Mouse (Mus musculus) lung, embryonic 16.5 days (tissue): ENCODE data around the gene Padi4. TPM values are rescaled to one million over a fixed set of nuclear protein-coding genes. Genes with fewer than 3 reads are reported as not detected.

Experiments used
- ATAC-seq: fragments of 200-750 bp; cut with Nextera tagmentation; 2 replicates; pipeline ENCODE4 v1.8.0; 2017; ENCODE audit warnings: low read depth, mild to moderate bottlenecking, moderate library complexity
- H3K27ac ChIP-seq: fragments of 300-500 bp; sonication (generic); 2 replicates; pipeline ENCODE4 v1.5.1; 2014; ENCODE audit warnings: mild to moderate bottlenecking, control low read depth, low read length
- H3K27me3 ChIP-seq: fragments of 300-500 bp; sonication (generic); 2 replicates; pipeline ENCODE4 v1.6.1; 2014; ENCODE audit warnings: low read depth, low read length, mixed read lengths; ENCODE audit not compliant: control insufficient read depth, insufficient read depth
- H3K36me3 ChIP-seq: fragments of 300-500 bp; sonication (generic); 2 replicates; pipeline ENCODE4 v1.6.1; 2014; ENCODE audit warnings: low read length; ENCODE audit not compliant: control insufficient read depth, insufficient read depth
- H3K4me1 ChIP-seq: fragments of 300-500 bp; sonication (generic); replicated peaks from 2 replicates; pipeline ENCODE4 v1.6.1; 2014; ENCODE audit warnings: low read length, mixed read lengths; ENCODE audit not compliant: control insufficient read depth, insufficient read depth
- H3K4me2 ChIP-seq: fragments of 300-500 bp; sonication (generic); 2 replicates; pipeline ENCODE4 v1.6.1; 2014; ENCODE audit warnings: low read depth, low read length, control low read depth
- H3K4me3 ChIP-seq: fragments of 300-500 bp; sonication (generic); 2 replicates; pipeline ENCODE4 v1.5.1; 2014; ENCODE audit warnings: mild to moderate bottlenecking, low read length, control low read depth
- H3K9ac ChIP-seq: fragments of 300-500 bp; sonication (generic); 2 replicates; pipeline ENCODE4 v1.6.1; 2014; ENCODE audit warnings: low read length, control low read depth
- H3K9me3 ChIP-seq: fragments of 300-500 bp; sonication (generic); 2 replicates; pipeline ENCODE4 v1.6.1; 2016; ENCODE audit warnings: low read length; ENCODE audit not compliant: control insufficient read depth
- WGBS: fragments of 180-500 bp; shearing (Covaris S2); extraction: QIAGEN DNeasy Blood & Tissue Kit; methylation state at CpG from one replicate; pipeline ENCODE4 v1.1.7; 2014; 5-methylcytosine and 5-hydroxymethylcytosine counted together
- polyA plus RNA-seq: library from polyadenylated mRNA; unstranded; fragments of >200 nt; fragmentation: Nextera tagmentation; extraction: Ambion mirVana; gene quantifications from 2 replicates; pipeline ENCODE4 v1.2.1, GENCODE M21; 2015

Gene Padi4
- polyA plus RNA-seq, 1 experiment from 2014 or later = 1.8 TPM

DNA sequence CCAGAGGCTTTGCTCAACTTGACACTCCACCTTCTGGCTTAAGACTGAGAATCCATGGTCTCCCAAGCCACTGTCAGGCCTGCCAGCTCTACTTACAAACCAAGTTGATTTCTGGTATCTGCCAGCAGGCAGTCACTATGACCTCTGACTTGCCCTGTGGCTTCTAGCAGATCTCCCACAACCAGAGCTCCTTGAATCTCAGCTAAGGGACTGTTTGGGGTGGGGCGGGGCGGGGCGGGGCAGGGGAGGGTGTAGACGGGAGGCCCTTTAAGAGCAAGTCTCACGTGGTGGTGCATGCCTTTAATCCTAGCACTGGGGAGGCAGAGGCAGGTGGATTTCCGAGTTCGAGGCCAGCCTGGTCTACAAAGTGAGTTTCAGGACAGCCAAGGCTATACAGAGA, 41.2 kb downstream of the Padi4 start:
- Histone ChIP-seq H3K36me3 (no peaks in the 10 kb centered on the region), H3K4me2 (no peak overlapping the region), H3K4me1 (no peaks in the 10 kb centered on the region), H3K9me3 (no peaks in the 10 kb centered on the region), H3K27me3 (no peaks in the 10 kb centered on the region), H3K4me3 (no peak overlapping the region), H3K9ac (no peak overlapping the region), H3K27ac (no peak overlapping the region)
- ATAC-seq = no peak
- 59% methylated on average over 7 of the region's 7 CpGs for WGBS

DNA sequence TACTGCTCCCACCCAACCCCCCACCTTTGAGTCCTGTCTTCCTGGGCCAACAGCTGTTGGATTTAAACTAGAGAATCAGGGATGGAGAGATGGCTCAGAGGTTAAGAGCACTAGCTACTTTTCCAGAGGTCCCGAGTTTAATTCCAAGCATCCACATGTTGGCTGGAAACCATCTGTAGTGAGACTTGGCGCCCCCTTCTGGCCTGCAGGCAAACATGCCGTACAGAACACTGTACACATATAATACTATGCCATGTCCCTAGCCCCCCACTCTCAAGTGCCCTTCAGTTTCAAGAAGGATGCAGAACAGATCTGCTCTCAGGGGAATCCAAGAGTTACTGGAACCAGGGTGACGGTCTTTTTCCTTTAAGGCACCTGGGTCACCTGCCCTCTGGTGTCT, 42.4 kb downstream of the Padi4 start:
- Histone ChIP-seq H3K4me3 (no peak overlapping the region), H3K27ac (no peak overlapping the region), H3K36me3 (no peaks in the 10 kb centered on the region), H3K9me3 (no peaks in the 10 kb centered on the region), H3K4me2 (no peak overlapping the region), H3K27me3 (no peaks in the 10 kb centered on the region), H3K9ac (no peak overlapping the region), H3K4me1 (no peaks in the 10 kb centered on the region)
- ATAC-seq = no peak
- 68% methylated on average over 4 of the region's 4 CpGs for WGBS

DNA sequence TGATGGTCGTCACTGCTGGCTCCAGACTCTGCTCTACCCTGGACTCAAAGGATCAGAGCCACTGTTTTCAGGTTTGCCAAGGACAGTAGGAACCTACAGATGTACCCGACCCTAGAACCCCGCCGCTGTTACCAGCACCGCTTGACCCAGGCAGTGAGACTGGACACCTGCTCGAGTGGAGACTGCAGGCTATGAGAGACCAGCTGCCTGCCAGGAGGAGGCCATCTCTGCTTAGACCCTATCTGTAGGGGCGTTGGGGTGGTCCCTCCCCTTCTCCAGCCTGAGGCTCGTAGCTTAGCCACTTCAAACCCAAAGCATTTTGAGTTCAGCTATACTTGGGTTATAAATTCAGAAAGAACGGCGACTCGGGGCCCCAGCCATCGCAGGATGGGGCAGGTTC, 47.1 kb downstream of the Padi4 start:
- Histone ChIP-seq H3K36me3 (peaks cover 6% of the 10 kb centered on the region), H3K4me2 (no peak overlapping the region)
- no peak for ATAC-seq

DNA sequence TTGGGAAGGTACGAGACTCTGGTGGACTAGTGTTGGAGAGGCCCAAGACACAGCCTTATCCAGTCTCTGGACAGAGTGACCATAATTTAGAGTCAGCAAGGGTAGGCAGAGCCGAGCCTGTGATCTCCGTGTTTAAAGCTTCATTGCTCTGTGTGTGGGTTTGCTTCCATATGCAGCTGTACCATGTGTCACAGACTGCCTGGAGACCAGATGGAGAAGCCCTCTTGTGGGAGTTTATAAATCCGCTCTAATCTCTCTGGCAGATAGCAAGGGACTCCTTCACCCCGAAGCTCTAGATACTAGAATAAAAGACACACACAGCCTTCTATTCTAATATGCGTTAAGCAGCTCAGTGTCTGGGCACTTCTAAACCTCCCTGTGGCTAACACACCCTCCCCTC, 49.3 kb downstream of the Padi4 start:
- ATAC-seq = no peak
- Histone ChIP-seq H3K4me1 (0 out of 2 replicates have a peak, but pooled peaks cover 3% of the 10 kb centered on the region), H3K27ac (no peak overlapping the region), H3K4me2 (no peak overlapping the region), H3K9ac (no peak overlapping the region; the same call in 1 of the 2 replicates), H3K27me3 (no peaks in the 10 kb centered on the region), H3K9me3 (no peaks in the 10 kb centered on the region), H3K4me3 (no peak overlapping the region), H3K36me3 (peaks cover 26% of the 10 kb centered on the region)
- 62% methylated on average over 6 of the region's 6 CpGs for WGBS

More for the DNA sequence above, 47.1 kb downstream of the Padi4 start:
- no peaks in the 10 kb centered on the region for H3K4me1 ChIP-seq
- no peak overlapping the region for H3K4me3 ChIP-seq
- WGBS = 80% methylated on average over 12 of the region's 12 CpGs
- H3K27ac ChIP-seq = no peak overlapping the region
- H3K27me3 ChIP-seq = no peaks in the 10 kb centered on the region
- H3K9me3 ChIP-seq = no peaks in the 10 kb centered on the region
- H3K9ac ChIP-seq = no peak overlapping the region

- no peak overlapping the region for H3K4me3 ChIP-seq
- WGBS = 50% methylated on average over 5 of the region's 5 CpGs
- H3K27ac ChIP-seq = no peak overlapping the region
- ATAC-seq = peak; percentile 26; the same call in 1 of the 2 replicates
- H3K4me2 ChIP-seq = no peak overlapping the region
- H3K4me1 ChIP-seq = 0 out of 2 replicates have a peak, but pooled peaks cover 3% of the 10 kb centered on the region
- no peak overlapping the region for H3K9ac ChIP-seq
- H3K9me3 ChIP-seq = no peaks in the 10 kb centered on the region
- peaks cover 28% of the 10 kb centered on the region for H3K36me3 ChIP-seq
- H3K27me3 ChIP-seq = no peaks in the 10 kb centered on the region
These were observed 50.2 kb downstream of the Padi4 start for GRCm38 (mm10) chr4:140723801-140724200.

- no peak for ATAC-seq
- peaks cover 33% of the 10 kb centered on the region for H3K36me3 ChIP-seq
These were observed 50.8 kb downstream of the Padi4 start for GRCm38 (mm10) chr4:140723192-140723591.

GRCm38 (mm10) chr4:140722710-140723109, 51.3 kb downstream of the Padi4 start:
- Histone ChIP-seq H3K27me3 (no peaks in the 10 kb centered on the region), H3K36me3 (peaks cover 38% of the 10 kb centered on the region), H3K9ac (no peak overlapping the region), H3K9me3 (no peaks in the 10 kb centered on the region), H3K4me1 (0 out of 2 replicates have a peak, but pooled peaks cover 3% of the 10 kb centered on the region), H3K27ac (0 out of 2 replicates have a peak overlapping the region, but pooled peaks have one; percentile 30), H3K4me3 (no peak overlapping the region), H3K4me2 (no peak overlapping the region)
- ATAC-seq = no peak
- 72% methylated on average over 9 of the region's 9 CpGs for WGBS

More at GRCm38 (mm10) chr4:140723192-140723591, 50.8 kb downstream of the Padi4 start:
- 67% methylated on average over 9 of the region's 9 CpGs for WGBS
- no peaks in the 10 kb centered on the region for H3K9me3 ChIP-seq
- H3K27ac ChIP-seq = no peak overlapping the region
- no peak overlapping the region for H3K4me2 ChIP-seq
- H3K4me1 ChIP-seq = 0 out of 2 replicates have a peak, but pooled peaks cover 3% of the 10 kb centered on the region
- H3K9ac ChIP-seq = no peak overlapping the region
- no peaks in the 10 kb centered on the region for H3K27me3 ChIP-seq
- no peak overlapping the region for H3K4me3 ChIP-seq

- WGBS = 57% methylated on average over 20 of the region's 20 CpGs
- Histone ChIP-seq H3K27me3 (no peaks in the 10 kb centered on the region), H3K4me1 (0 out of 2 replicates have a peak, but pooled peaks cover 3% of the 10 kb centered on the region), H3K9ac (no peak overlapping the region; the same call in 1 of the 2 replicates), H3K9me3 (no peaks in the 10 kb centered on the region), H3K36me3 (peaks cover 42% of the 10 kb centered on the region), H3K4me3 (no peak overlapping the region), H3K27ac (no peak overlapping the region), H3K4me2 (no peak overlapping the region)
- 0 out of 2 replicates have a peak, but pooled peaks have one; percentile 19 for ATAC-seq
These were observed 52.0 kb downstream of the Padi4 start for GRCm38 (mm10) chr4:140721968-140722490.

GRCm38 (mm10) chr4:140720091-140720490, 53.9 kb downstream of the Padi4 start:
- Histone ChIP-seq H3K36me3 (peaks cover 62% of the 10 kb centered on the region), H3K9me3 (no peaks in the 10 kb centered on the region), H3K4me3 (no peak overlapping the region), H3K27ac (no peak overlapping the region), H3K9ac (no peak overlapping the region), H3K27me3 (no peaks in the 10 kb centered on the region), H3K4me2 (no peak overlapping the region), H3K4me1 (0 out of 2 replicates have a peak, but pooled peaks cover 3% of the 10 kb centered on the region)
- ATAC-seq = no peak
- WGBS = 80% methylated on average over 5 of the region's 5 CpGs
